Mouse (Mus musculus) lung, postnatal 0 days (tissue): ENCODE data around the gene Esrp2. TPM values are rescaled to one million over a fixed set of nuclear protein-coding genes. Genes with fewer than 3 reads are reported as not detected.

Experiments used
- ATAC-seq: fragments of 200-750 bp; cut with Nextera tagmentation; 2 replicates; pipeline ENCODE4 v1.8.0; 2017; ENCODE audit warnings: moderate library complexity
- DNase-seq: peaks from one replicate; pipeline ENCODE4 v3.0.0-alpha.2; 2016; ENCODE audit warnings: low spot score
- H3K27ac ChIP-seq: fragments of 300-500 bp; sonication (generic); 2 replicates; pipeline ENCODE4 v1.5.1; 2014; ENCODE audit warnings: antibody characterized with exemption, mild to moderate bottlenecking, low read length, mixed read lengths
- H3K27me3 ChIP-seq: fragments of 300-500 bp; sonication (generic); replicated peaks from 2 replicates; pipeline ENCODE4 v1.6.1; 2014; ENCODE audit warnings: low read length, mixed read lengths; ENCODE audit not compliant: insufficient read depth
- H3K36me3 ChIP-seq: fragments of 300-500 bp; sonication (generic); 2 replicates; pipeline ENCODE4 v1.6.1; 2014; ENCODE audit warnings: low read length, mixed read lengths; ENCODE audit not compliant: insufficient read depth
- H3K4me1 ChIP-seq: fragments of 300-500 bp; sonication (generic); 2 replicates; pipeline ENCODE4 v1.6.1; 2014; ENCODE audit warnings: antibody characterized with exemption, low read depth, low read length, mixed read lengths; ENCODE audit not compliant: insufficient read depth
- H3K4me2 ChIP-seq: fragments of 300-500 bp; sonication (generic); replicated peaks from 2 replicates; pipeline ENCODE4 v1.6.1; 2014; ENCODE audit warnings: low read depth, mild to moderate bottlenecking, low read length, moderate library complexity, mixed read lengths
- H3K4me3 ChIP-seq: fragments of 300-500 bp; sonication (generic); 2 replicates; pipeline ENCODE4 v1.5.1; 2014; ENCODE audit warnings: low read depth, low read length
- H3K9ac ChIP-seq: fragments of 300-500 bp; sonication (generic); replicated peaks from 2 replicates; pipeline ENCODE4 v1.6.1; 2014; ENCODE audit warnings: low read depth, mild to moderate bottlenecking
- H3K9me3 ChIP-seq: fragments of 300-500 bp; sonication (generic); 2 replicates; pipeline ENCODE4 v1.6.1; 2016; ENCODE audit warnings: low read length, mixed read lengths
- CTCF ChIP-seq: IDR thresholded peaks from 2 replicates; pipeline ENCODE4 v1.5.1; 2016; ENCODE audit warnings: antibody characterized with exemption, mild to moderate bottlenecking
- EP300 ChIP-seq: IDR thresholded peaks from 2 replicates; pipeline ENCODE4 v1.6.1; 2016; ENCODE audit warnings: antibody characterized with exemption, mild to moderate bottlenecking, control low read depth
- WGBS: fragments of 180-500 bp; shearing (Covaris S2); extraction: QIAGEN DNeasy Blood & Tissue Kit; methylation state at CpG from one replicate; pipeline ENCODE4 v1.1.7; 2014; 5-methylcytosine and 5-hydroxymethylcytosine counted together
- polyA plus RNA-seq: library from polyadenylated mRNA; unstranded; fragments of >200 nt; fragmentation: Nextera tagmentation; extraction: Ambion mirVana; gene quantifications from 2 replicates; pipeline ENCODE4 v1.2.1, GENCODE M21; 2015

Esrp2 gene
- polyA plus RNA-seq, 1 experiment from 2014 or later = 38.4 TPM

GRCm38 (mm10) chr8:106173566-106173965 lies 36.8 kb upstream of the Esrp2 start:
- no peaks in the 10 kb centered on the region for H3K36me3 ChIP-seq
- DNase-seq (no peak), ATAC-seq (no peak)
- no peak overlapping the region for H3K4me2 ChIP-seq
- H3K27me3 ChIP-seq = no peaks in the 10 kb centered on the region
- H3K4me1 ChIP-seq = peaks cover 4% of the 10 kb centered on the region; the same call in 1 of the 2 replicates
- TF ChIP-seq EP300 (no peak), CTCF (no peak)
- no peaks in the 10 kb centered on the region for H3K9me3 ChIP-seq
- 84% methylated on average over 3 of the region's 3 CpGs for WGBS
- H3K27ac ChIP-seq = no peak overlapping the region
- H3K4me3 ChIP-seq = no peak overlapping the region
- H3K9ac ChIP-seq = no peak overlapping the region

GRCm38 (mm10) chr8:106169934-106170480 lies 33.2 kb upstream of the Esrp2 start:
- TF ChIP-seq CTCF = peak; percentile 48
- TF ChIP-seq EP300 = peak; percentile 20; the same call in 1 of the 2 replicates
- WGBS = 17% methylated on average over 6 of the region's 6 CpGs
- peak; percentile 40 for DNase-seq
- Histone ChIP-seq H3K36me3 (no peaks in the 10 kb centered on the region), H3K9ac (no peak overlapping the region), H3K4me1 (no peaks in the 10 kb centered on the region), H3K9me3 (no peaks in the 10 kb centered on the region), H3K27me3 (no peaks in the 10 kb centered on the region), H3K27ac (no peak overlapping the region), H3K4me2 (peak overlapping the region; percentile 96), H3K4me3 (peak overlapping the region; percentile 75)
- ATAC-seq = no peak

GRCm38 (mm10) chr8:106169017-106169933 lies 32.5 kb upstream of the Esrp2 start:
- peak overlapping the region; percentile 96 for H3K4me2 ChIP-seq
- H3K27ac ChIP-seq = peak overlapping the region; percentile 70
- no peaks in the 10 kb centered on the region for H3K9me3 ChIP-seq
- ATAC-seq (peak; percentile 59), DNase-seq (peak; percentile 80)
- H3K4me3 ChIP-seq = peak overlapping the region; percentile 75
- no peaks in the 10 kb centered on the region for H3K36me3 ChIP-seq
- no peaks in the 10 kb centered on the region for H3K27me3 ChIP-seq
- H3K9ac ChIP-seq = peak overlapping the region; percentile 63
- WGBS = 1% methylated on average over 51 of the region's 54 CpGs
- TF ChIP-seq CTCF (no peak), EP300 (no peak)
- no peaks in the 10 kb centered on the region for H3K4me1 ChIP-seq

GRCm38 (mm10) chr8:106168356-106169016 lies 31.7 kb upstream of the Esrp2 start, which contains the start of gene Slc7a6:
Gene Slc7a6, plus strand, starts transcription at chr8:106168857.
- Histone ChIP-seq H3K9me3 (no peaks in the 10 kb centered on the region), H3K4me3 (peak within 1 kb of the TSS; percentile 75), H3K9ac (peak within 1 kb of the TSS; percentile 63), H3K4me2 (peak within 1 kb of the TSS; percentile 96), H3K27ac (peak within 1 kb of the TSS; percentile 70), H3K36me3 (peaks cover 4% of the 10 kb centered on the region; the same call in 1 of the 2 replicates), H3K27me3 (no peaks in the 10 kb centered on the region), H3K4me1 (no peaks in the 10 kb centered on the region)
- DNase-seq (peak; percentile 88), ATAC-seq (peak; percentile 90)
- no peak for TF ChIP-seq EP300
- peak; percentile 37 for TF ChIP-seq CTCF
- WGBS = 0% methylated on average over 40 of the region's 59 CpGs

DNA sequence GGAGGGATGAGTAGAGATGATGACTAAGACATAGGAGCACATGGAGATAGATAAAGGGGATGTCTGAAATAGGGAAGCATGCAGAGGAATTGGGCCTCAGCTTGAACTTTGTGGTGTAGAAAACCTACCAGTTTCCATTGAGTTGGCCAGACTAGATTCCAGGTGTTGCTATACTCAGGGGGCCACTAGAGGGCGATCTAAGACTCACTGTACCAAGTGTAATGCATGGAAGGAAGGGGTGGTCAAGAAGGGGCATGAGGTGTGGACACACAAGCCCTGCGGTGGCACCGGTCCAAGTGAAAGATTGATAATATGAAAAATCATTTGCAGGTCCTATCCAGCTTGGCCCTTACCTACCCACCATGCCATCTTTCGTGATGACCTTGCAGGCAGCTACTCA lies 28.7 kb upstream of the Esrp2 start:
- Histone ChIP-seq H3K4me2 (no peak overlapping the region), H3K27me3 (no peaks in the 10 kb centered on the region), H3K4me1 (no peaks in the 10 kb centered on the region), H3K9me3 (no peaks in the 10 kb centered on the region), H3K9ac (no peak overlapping the region), H3K36me3 (peaks cover 13% of the 10 kb centered on the region; the same call in 1 of the 2 replicates), H3K27ac (no peak overlapping the region), H3K4me3 (no peak overlapping the region)
- WGBS = 33% methylated on average over 4 of the region's 4 CpGs
- no peak for ATAC-seq
- peak; percentile 79 for DNase-seq
- TF ChIP-seq EP300 = no peak
- TF ChIP-seq CTCF = peak; percentile 95

DNA sequence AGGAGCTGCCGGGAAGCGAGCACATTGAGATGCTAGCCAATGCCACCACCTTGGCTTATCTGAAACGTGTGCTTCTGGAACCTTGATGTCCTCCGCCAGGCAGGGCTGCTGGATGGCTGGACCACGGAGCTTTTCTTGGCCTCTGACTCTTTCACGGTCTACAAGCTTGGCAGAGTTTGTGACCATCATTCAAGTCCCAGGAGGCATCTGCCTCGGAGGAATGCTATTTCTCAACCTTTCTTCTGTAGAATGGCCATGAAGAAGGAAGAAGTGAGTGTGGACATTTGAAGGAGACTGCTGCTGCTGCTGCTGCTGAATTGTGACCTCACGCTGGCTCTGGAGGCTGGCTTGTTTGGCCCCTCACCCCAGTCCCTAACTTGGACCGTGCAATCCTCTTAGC lies 26.5 kb upstream of the Esrp2 start:
- ATAC-seq (no peak), DNase-seq (no peak)
- 85% methylated on average over 9 of the region's 9 CpGs for WGBS
- H3K27ac ChIP-seq = no peak overlapping the region
- TF ChIP-seq EP300 (no peak), CTCF (no peak)
- H3K36me3 ChIP-seq = peaks cover 13% of the 10 kb centered on the region; the same call in 1 of the 2 replicates
- H3K9ac ChIP-seq = no peak overlapping the region
- no peak overlapping the region for H3K4me3 ChIP-seq
- no peak overlapping the region for H3K4me2 ChIP-seq
- H3K27me3 ChIP-seq = no peaks in the 10 kb centered on the region
- no peaks in the 10 kb centered on the region for H3K4me1 ChIP-seq
- H3K9me3 ChIP-seq = no peaks in the 10 kb centered on the region
